Mouse (Mus musculus): ENCODE data around the gene Cd82. TPM values are rescaled to one million over a fixed set of nuclear protein-coding genes. Genes with fewer than 3 reads are reported as not detected.
A peak's percentile ranks its signal among the peaks of the same experiment; 100 is the strongest.

Gene Cd82
- polyA plus RNA-seq, 1 experiment, result 24.4 TPM

- TF ChIP-seq CTCF (IDR thresholded peaks at IDR 0.05; ENCODE audit: borderline replicate concordance, extremely low read depth, insufficient read depth, insufficient read length), result no peak
- no peak for TF ChIP-seq POLR2A (IDR thresholded peaks at IDR 0.05; ENCODE audit: borderline replicate concordance, extremely low read depth, insufficient read depth, insufficient read length, poor library complexity, severe bottlenecking)
Observed at GRCm38 (mm10) chr2:93466314-93466713, 3.4 kb upstream of the Cd82 start.

GRCm38 (mm10) chr2:93461869-93462714 is 848 bp downstream of the Cd82 start:
- no peak for TF ChIP-seq CTCF (IDR thresholded peaks at IDR 0.05; ENCODE audit: borderline replicate concordance, extremely low read depth, insufficient read depth, insufficient read length)
- TF ChIP-seq POLR2A (IDR thresholded peaks at IDR 0.05; ENCODE audit: borderline replicate concordance, extremely low read depth, insufficient read depth, insufficient read length, poor library complexity, severe bottlenecking), result peak; percentile 7; the same call in 1 of the 2 replicates
- peak; percentile 96 for DNase-seq (ENCODE audit: low read depth)

More at GRCm38 (mm10) chr2:93466314-93466713, 3.4 kb upstream of the Cd82 start:
- no peak for DNase-seq (ENCODE audit: low read depth)

GRCm38 (mm10) chr2:93460786-93461469 is 2.0 kb downstream of the Cd82 start:
- TF ChIP-seq CTCF (IDR thresholded peaks at IDR 0.05; ENCODE audit: borderline replicate concordance, extremely low read depth, insufficient read depth, insufficient read length) (no peak), POLR2A (IDR thresholded peaks at IDR 0.05; ENCODE audit: borderline replicate concordance, extremely low read depth, insufficient read depth, insufficient read length, poor library complexity, severe bottlenecking) (no peak)
- DNase-seq (ENCODE audit: low read depth), result no peak

GRCm38 (mm10) chr2:93459208-93459920 is 3.6 kb downstream of the Cd82 start:
- TF ChIP-seq POLR2A (IDR thresholded peaks at IDR 0.05; ENCODE audit: borderline replicate concordance, extremely low read depth, insufficient read depth, insufficient read length, poor library complexity, severe bottlenecking) (no peak), CTCF (IDR thresholded peaks at IDR 0.05; ENCODE audit: borderline replicate concordance, extremely low read depth, insufficient read depth, insufficient read length) (no peak)
- no peak for DNase-seq (ENCODE audit: low read depth)

GRCm38 (mm10) chr2:93458332-93459207 is 4.4 kb downstream of the Cd82 start:
- TF ChIP-seq CTCF (IDR thresholded peaks at IDR 0.05; ENCODE audit: borderline replicate concordance, extremely low read depth, insufficient read depth, insufficient read length) (no peak), POLR2A (IDR thresholded peaks at IDR 0.05; ENCODE audit: borderline replicate concordance, extremely low read depth, insufficient read depth, insufficient read length, poor library complexity, severe bottlenecking) (no peak)
- no peak for DNase-seq (ENCODE audit: low read depth)

- no peak for TF ChIP-seq CTCF (IDR thresholded peaks at IDR 0.05; ENCODE audit: borderline replicate concordance, extremely low read depth, insufficient read depth, insufficient read length)
- TF ChIP-seq POLR2A (IDR thresholded peaks at IDR 0.05; ENCODE audit: borderline replicate concordance, extremely low read depth, insufficient read depth, insufficient read length, poor library complexity, severe bottlenecking), result no peak
- peak; percentile 56 for DNase-seq (ENCODE audit: low read depth)
Observed at GRCm38 (mm10) chr2:93457426-93458130, 5.4 kb downstream of the Cd82 start.

GRCm38 (mm10) chr2:93456140-93456539 is 6.8 kb downstream of the Cd82 start:
- TF ChIP-seq POLR2A (IDR thresholded peaks at IDR 0.05; ENCODE audit: borderline replicate concordance, extremely low read depth, insufficient read depth, insufficient read length, poor library complexity, severe bottlenecking) (no peak), CTCF (IDR thresholded peaks at IDR 0.05; ENCODE audit: borderline replicate concordance, extremely low read depth, insufficient read depth, insufficient read length) (no peak)
- no peak for DNase-seq (ENCODE audit: low read depth)

- TF ChIP-seq CTCF (IDR thresholded peaks at IDR 0.05; ENCODE audit: borderline replicate concordance, extremely low read depth, insufficient read depth, insufficient read length) (no peak), POLR2A (IDR thresholded peaks at IDR 0.05; ENCODE audit: borderline replicate concordance, extremely low read depth, insufficient read depth, insufficient read length, poor library complexity, severe bottlenecking) (no peak)
- DNase-seq (ENCODE audit: low read depth), result no peak
Observed at GRCm38 (mm10) chr2:93454817-93455591, 7.9 kb downstream of the Cd82 start.

- no peak for DNase-seq (ENCODE audit: low read depth)
- TF ChIP-seq CTCF (IDR thresholded peaks at IDR 0.05; ENCODE audit: borderline replicate concordance, extremely low read depth, insufficient read depth, insufficient read length) (no peak), POLR2A (IDR thresholded peaks at IDR 0.05; ENCODE audit: borderline replicate concordance, extremely low read depth, insufficient read depth, insufficient read length, poor library complexity, severe bottlenecking) (no peak)
Observed at GRCm38 (mm10) chr2:93454334-93454733, 8.6 kb downstream of the Cd82 start.

Data from brain, embryonic 14.5 days (tissue).